Mouse (Mus musculus) limb, embryonic 11.5 days (tissue): ENCODE results near the gene Cd9. TPM values are rescaled to one million over a fixed set of nuclear protein-coding genes. Genes with fewer than 3 reads are reported as not detected.

Source experiments
- ATAC-seq: fragments of 200-750 bp; cut with Nextera tagmentation; 2 replicates; pipeline ENCODE4 v1.8.0; 2017; ENCODE audit warnings: low read depth; ENCODE audit not compliant: insufficient number of reproducible peaks, low FRiP score, low TSS enrichment
- DNase-seq: peaks from one replicate; pipeline ENCODE4 v3.0.0-alpha.2; 2015; ENCODE audit warnings: low spot score
- H3K27ac ChIP-seq: fragments of 300-500 bp; sonication (generic); replicated peaks from 2 replicates; pipeline ENCODE4 v1.5.1; 2014; ENCODE audit warnings: low read depth, mild to moderate bottlenecking, low read length
- H3K27me3 ChIP-seq: fragments of 300-500 bp; sonication (generic); 2 replicates; pipeline ENCODE4 v1.6.1; 2014; ENCODE audit warnings: mild to moderate bottlenecking, low read length, mixed read lengths; ENCODE audit not compliant: control insufficient read depth, insufficient read depth
- H3K36me3 ChIP-seq: fragments of 300-500 bp; sonication (generic); 2 replicates; pipeline ENCODE4 v1.6.1; 2014; ENCODE audit warnings: mild to moderate bottlenecking, low read length, moderate library complexity, mixed read lengths; ENCODE audit not compliant: control insufficient read depth, insufficient read depth
- H3K4me1 ChIP-seq: fragments of 300-500 bp; sonication (generic); 2 replicates; pipeline ENCODE4 v1.6.1; 2014; ENCODE audit warnings: low read length, mixed read lengths; ENCODE audit not compliant: control insufficient read depth, insufficient read depth
- H3K4me2 ChIP-seq: fragments of 300-500 bp; sonication (generic); 2 replicates; pipeline ENCODE4 v1.6.1; 2014; ENCODE audit warnings: low read depth, mild to moderate bottlenecking, moderate library complexity; ENCODE audit not compliant: severe bottlenecking
- H3K4me3 ChIP-seq: fragments of 300-500 bp; sonication (generic); 2 replicates; pipeline ENCODE4 v1.5.1; 2014; ENCODE audit warnings: low read depth, low read length
- H3K9ac ChIP-seq: fragments of 300-500 bp; sonication (generic); 2 replicates; pipeline ENCODE4 v1.6.1; 2014; ENCODE audit warnings: mild to moderate bottlenecking, low read length
- H3K9me3 ChIP-seq: fragments of 300-500 bp; sonication (generic); 2 replicates; pipeline ENCODE4 v1.6.1; 2016; ENCODE audit warnings: low read length; ENCODE audit not compliant: control insufficient read depth
- WGBS: fragments of 180-500 bp; shearing (Covaris S2); extraction: QIAGEN DNeasy Blood & Tissue Kit; methylation state at CpG from one replicate; pipeline ENCODE4 v1.1.7; 2014; 5-methylcytosine and 5-hydroxymethylcytosine counted together
- polyA plus RNA-seq: library from polyadenylated mRNA; unstranded; fragments of >200 nt; fragmentation: Nextera tagmentation; extraction: Ambion mirVana; gene quantifications from 2 replicates; pipeline ENCODE4 v1.2.1, GENCODE M21; 2014

The Cd9 gene
- polyA plus RNA-seq, 1 experiment from 2014 or later: 42.4 TPM

DNA sequence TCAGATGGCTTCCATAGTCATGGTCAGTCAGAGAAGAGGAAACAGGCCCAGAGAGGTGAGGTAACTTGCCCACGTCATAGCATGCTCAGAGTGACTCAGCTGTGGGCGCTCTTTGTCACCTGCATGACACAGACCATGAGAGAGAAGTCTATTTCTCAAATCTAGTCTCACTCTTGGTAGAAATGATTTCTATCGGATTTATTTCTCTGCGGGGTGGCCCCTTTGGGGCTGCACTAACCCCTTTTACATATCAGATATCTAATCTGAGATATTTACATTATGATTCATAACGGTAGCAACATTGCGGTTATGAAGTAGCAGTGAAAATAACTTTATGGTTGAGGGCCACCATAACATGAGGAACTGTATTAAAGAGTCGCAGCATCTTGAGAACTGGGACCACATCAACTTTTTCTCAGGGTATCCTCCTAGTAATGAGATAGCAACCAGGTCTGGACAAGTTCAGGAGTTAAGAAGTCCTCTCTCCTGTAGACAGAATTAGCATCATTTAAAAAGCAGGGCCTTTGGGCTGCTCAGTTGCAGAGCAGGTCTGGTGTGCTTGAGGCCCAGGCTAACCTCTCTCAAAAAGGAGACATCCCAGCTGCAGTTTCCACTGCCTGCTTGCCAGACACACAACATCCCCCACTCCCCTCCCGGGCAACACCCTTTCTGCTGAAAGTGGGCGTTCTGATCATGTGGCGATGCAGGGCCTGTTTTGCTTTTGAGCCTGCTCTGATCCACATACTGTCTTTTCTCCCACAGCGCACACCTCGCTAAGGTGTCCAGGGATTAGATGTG is 10.9 kb downstream of the Cd9 start:
- no peak for DNase-seq
- no peak overlapping the region for H3K27ac ChIP-seq
- no peaks in the 10 kb centered on the region for H3K36me3 ChIP-seq
- 90% methylated on average over 12 of the region's 12 CpGs for WGBS
- H3K27me3 ChIP-seq: no peaks in the 10 kb centered on the region
- no peak overlapping the region for H3K9ac ChIP-seq
- H3K9me3 ChIP-seq: no peaks in the 10 kb centered on the region
- H3K4me3 ChIP-seq: no peak overlapping the region
- H3K4me1 ChIP-seq: peaks cover 20% of the 10 kb centered on the region
- ATAC-seq: no peak
- H3K4me2 ChIP-seq: no peak overlapping the region

DNA sequence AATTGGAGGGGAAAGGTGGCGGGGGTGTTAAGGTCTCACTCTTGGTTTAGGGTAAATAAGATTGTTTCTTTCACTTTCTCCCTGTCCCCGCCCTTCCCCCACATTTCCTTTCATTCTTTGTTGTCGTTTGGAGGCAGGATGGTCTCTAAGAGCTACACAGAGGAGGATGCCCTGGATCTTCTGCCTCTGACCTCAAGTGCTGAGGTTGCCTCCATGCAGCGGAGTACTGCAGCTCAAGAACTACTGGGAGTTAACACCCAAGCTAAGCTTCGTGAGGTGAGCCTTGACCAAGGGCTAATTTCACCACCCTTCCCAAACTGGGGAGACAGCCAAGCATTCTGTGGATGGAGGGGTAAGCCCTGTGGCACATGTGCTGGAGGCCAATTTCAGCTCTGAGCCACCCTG is 12.2 kb downstream of the Cd9 start:
- Histone ChIP-seq H3K9ac (no peak overlapping the region), H3K4me1 (peaks cover 20% of the 10 kb centered on the region), H3K9me3 (no peaks in the 10 kb centered on the region), H3K4me3 (no peak overlapping the region), H3K27me3 (no peaks in the 10 kb centered on the region), H3K4me2 (no peak overlapping the region), H3K27ac (no peak overlapping the region), H3K36me3 (no peaks in the 10 kb centered on the region)
- ATAC-seq: no peak
- DNase-seq: no peak
- 60% methylated on average over 5 of the region's 5 CpGs for WGBS

DNA sequence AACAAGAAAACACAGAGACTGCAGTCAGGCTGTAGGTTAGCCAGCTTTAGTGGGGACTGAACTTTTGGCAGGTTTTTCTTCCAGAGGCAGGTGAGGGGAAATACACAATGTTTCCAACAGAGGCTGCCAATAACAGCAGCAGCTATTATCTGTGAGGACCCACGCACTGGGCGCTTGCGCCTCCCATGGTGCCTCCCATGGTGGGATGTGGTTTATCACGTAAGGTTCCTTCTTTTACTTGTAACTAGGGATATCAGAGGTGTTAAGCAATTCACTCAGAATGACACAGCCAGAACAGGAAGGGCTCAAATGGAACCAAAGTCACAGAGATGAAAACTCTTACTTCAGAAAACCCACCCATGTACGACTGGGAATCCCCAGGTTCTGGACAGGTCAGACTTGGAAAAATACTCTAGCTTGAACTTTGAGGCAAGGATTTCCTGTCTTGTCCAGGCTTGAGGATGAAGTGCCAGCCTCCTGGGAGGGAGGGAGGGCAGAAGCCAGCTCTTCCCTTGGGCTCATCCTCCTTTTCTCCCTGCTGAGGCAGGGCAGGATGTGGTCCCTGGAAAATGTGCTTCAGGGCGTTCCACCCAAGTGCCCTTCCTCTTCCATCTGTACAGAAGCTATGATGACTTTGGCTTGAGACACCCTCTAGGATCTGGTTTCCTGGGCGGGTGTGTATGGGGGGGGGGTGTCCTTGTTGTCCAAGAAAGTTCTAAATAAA is 12.8 kb downstream of the Cd9 start:
- Histone ChIP-seq H3K27me3 (no peaks in the 10 kb centered on the region), H3K4me1 (peaks cover 21% of the 10 kb centered on the region), H3K9me3 (no peaks in the 10 kb centered on the region), H3K4me2 (no peak overlapping the region), H3K27ac (no peak overlapping the region), H3K4me3 (no peak overlapping the region), H3K9ac (no peak overlapping the region), H3K36me3 (no peaks in the 10 kb centered on the region)
- no peak for DNase-seq
- WGBS: 49% methylated on average over 7 of the region's 7 CpGs
- ATAC-seq: no peak

DNA sequence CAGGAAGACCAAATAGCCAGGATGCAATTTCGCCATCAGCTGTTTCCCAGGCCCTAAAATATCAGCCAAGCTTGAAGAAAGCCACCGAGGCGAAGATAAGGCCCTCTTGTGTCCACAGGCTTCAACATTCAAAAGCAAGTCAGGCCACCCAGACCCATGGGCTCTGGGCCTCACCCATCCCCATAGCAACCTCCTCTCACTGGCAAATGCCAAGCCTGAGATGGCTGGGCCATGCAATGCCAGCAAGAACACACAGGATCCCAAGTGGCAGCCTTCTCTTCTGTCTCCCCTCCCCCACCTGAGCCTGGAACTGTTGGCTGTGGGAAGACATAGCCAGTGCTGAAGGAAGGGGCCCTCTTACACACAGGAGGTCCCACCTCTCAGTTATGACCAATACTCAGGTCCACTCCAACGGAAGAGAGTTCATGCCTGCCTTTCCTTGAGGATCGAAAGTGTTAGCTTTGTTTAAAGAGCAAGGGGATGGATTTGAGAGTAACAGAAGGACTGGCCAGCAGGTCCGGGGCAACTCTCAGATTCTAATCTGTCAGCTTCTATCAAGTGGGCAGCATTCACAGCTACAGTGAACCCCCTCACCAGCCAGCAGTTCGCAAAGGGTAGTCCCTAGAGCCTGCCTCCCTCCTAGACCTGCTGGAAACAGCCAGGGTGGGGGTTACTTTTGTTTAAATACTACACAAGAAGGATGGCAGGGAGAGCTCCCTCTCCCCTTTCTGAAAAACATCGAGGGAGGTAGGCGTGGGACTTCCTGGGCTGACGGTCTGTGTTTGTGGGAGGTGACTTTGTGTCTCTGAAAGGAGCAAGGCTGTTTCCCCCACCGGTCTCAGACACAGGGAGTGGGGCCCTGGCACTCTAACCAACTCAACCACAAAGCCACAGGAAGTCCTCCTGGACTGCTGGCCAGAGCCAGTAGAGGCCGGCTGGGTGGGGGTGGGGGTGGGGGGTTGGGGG is 13.9 kb downstream of the Cd9 start:
- WGBS: 34% methylated on average over 12 of the region's 12 CpGs
- Histone ChIP-seq H3K9ac (no peak overlapping the region), H3K4me2 (no peak overlapping the region), H3K4me1 (peaks cover 20% of the 10 kb centered on the region), H3K27me3 (no peaks in the 10 kb centered on the region), H3K36me3 (no peaks in the 10 kb centered on the region), H3K4me3 (no peak overlapping the region), H3K27ac (0 out of 2 replicates have a peak overlapping the region, but pooled peaks have one; percentile 14), H3K9me3 (no peaks in the 10 kb centered on the region)
- DNase-seq (no peak), ATAC-seq (no peak)

DNA sequence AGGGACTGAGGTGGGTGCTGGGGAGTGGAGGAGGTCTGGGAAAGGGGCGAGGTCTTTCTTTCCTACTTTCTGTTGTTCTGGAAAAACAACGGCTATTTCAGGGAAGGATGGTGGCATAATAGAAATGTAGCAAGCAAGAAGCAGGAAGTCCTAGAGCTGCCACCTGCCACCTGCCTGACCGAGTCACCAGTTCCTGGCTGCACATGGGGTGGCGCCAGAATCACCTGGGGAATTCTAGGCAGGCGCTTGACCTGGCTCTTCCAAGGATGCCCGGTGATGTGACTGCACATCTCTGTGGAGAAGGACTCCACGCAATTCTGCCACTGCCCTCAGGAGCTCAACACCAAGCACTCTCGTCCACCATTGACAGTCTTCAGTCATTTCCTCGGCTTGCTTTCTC is 15.2 kb downstream of the Cd9 start:
- Histone ChIP-seq H3K4me2 (no peak overlapping the region), H3K9me3 (no peaks in the 10 kb centered on the region), H3K4me3 (no peak overlapping the region), H3K36me3 (no peaks in the 10 kb centered on the region), H3K27me3 (no peaks in the 10 kb centered on the region), H3K9ac (no peak overlapping the region), H3K27ac (no peak overlapping the region), H3K4me1 (peaks cover 28% of the 10 kb centered on the region)
- DNase-seq: no peak
- WGBS: 90% methylated on average over 9 of the region's 9 CpGs
- ATAC-seq: no peak

DNA sequence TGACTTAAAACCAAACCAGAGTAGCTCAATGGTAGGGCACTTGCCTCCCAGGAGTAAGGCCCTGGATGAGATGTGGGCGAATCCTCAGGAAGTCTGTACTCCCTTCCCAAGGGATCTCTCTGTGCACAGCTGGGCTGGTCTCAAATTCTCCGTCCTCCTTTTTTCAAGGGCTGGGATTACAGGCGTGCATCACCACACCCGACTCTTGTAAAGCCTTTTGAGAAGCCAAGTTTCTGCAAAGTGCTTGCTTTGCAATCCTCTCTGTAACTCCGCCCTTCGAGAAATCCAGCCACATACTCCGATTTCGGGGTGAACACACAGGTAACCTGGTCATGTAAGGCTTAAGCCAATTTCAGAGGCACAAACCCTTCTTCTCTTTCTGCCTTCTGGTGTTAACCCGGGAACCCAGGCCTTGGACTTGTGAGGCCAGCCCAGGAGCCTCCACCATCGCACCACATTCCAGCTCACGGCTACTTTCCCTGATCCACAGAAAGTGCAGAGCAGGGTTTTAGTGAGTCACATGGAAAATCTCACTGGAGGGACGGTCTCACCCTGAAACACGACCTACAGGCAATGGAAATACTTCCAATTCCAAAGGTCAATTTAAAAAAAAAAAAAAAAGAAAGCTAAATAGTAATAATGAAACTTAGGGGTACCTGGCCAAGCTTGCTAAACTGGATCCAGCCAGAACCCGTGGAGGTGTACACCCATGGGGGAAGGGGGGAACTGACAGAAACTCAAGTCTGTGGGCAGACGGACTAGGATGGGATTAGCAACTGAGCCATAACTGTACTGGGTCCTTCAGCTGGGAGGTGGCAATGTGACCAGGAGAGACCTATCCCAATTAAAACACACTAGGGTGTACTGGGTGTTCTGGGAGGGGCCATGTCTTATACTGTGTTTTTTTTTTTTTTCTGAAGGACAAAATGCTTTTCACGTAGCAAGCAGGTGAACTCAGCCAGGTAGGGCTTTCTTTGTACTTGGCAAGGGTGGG is 16.2 kb downstream of the Cd9 start:
- Histone ChIP-seq H3K4me2 (no peak overlapping the region), H3K36me3 (no peaks in the 10 kb centered on the region), H3K9me3 (no peaks in the 10 kb centered on the region), H3K27ac (no peak overlapping the region), H3K9ac (no peak overlapping the region), H3K27me3 (no peaks in the 10 kb centered on the region), H3K4me3 (no peak overlapping the region), H3K4me1 (peaks cover 28% of the 10 kb centered on the region)
- ATAC-seq: no peak
- 77% methylated on average over 16 of the region's 16 CpGs for WGBS
- no peak for DNase-seq

DNA sequence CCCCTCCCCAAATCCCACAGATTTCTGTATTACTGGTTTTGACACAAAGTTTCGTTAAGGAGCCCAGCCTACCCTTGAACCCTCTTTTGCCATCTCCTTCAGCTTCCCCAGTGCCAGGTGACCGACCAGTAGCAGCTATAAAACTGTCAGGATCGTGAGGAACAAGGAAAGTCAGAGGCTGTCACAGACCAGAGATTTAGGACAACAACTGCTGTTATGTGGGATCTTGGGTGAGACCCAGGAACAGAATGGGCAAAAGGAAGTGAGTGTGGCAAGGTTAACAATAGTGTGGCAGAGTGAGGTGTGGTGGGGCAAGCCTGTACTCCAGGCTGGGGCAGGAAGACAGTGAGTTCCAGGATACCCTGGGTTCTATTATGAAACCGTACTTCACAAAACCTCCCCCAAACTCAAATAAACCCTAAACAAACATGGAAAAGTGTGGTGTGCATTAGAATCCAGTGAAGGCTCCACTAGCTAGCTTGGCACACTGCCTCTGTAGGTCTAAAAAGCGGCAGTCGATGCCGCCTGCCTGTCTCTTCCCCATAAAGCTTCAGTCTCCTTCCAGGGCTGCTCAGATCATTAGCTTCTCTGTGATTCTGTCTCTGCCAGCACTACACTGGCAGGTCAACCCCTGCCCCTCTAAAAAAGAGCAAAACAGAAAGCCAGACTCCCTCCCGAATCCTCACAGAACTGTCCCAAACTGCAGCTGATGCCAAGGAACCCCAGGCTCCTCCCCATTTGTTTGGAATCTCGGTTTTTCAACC is 17.6 kb downstream of the Cd9 start:
- Histone ChIP-seq H3K27me3 (no peaks in the 10 kb centered on the region), H3K9ac (no peak overlapping the region), H3K4me2 (no peak overlapping the region), H3K4me3 (no peak overlapping the region), H3K4me1 (peaks cover 28% of the 10 kb centered on the region), H3K27ac (no peak overlapping the region), H3K36me3 (no peaks in the 10 kb centered on the region), H3K9me3 (no peaks in the 10 kb centered on the region)
- ATAC-seq (no peak), DNase-seq (no peak)
- WGBS: 63% methylated on average over 9 of the region's 9 CpGs
